Mouse (Mus musculus): ENCODE measurements around the gene Olfr680-ps1.
"Not testable (repeated sequence)": the region's sequence is repeated elsewhere in the genome, so short reads cannot be mapped to it uniquely, and the experiment has no call there.

The Olfr680-ps1 gene

GRCm38 (mm10) chr7:105092717-105093116 lies at the start of gene Olfr680-ps1:
Olfr680-ps1 (minus strand) TSS chr7:105092817.
- not testable (repeated sequence) for DNase-seq

- DNase-seq, result no peak
These were observed 48.7 kb upstream of the Olfr680-ps1 start for GRCm38 (mm10) chr7:105141275-105141674.

GRCm38 (mm10) chr7:105116536-105116935 lies 23.9 kb upstream of the Olfr680-ps1 start, which contains the start of gene Olfr681:
Olfr681 (plus strand) TSS chr7:105116836.
- DNase-seq, result no peak

- DNase-seq, result no peak
These were observed 11.7 kb downstream of the Olfr680-ps1 start, which contains the start of gene Olfr679 for GRCm38 (mm10) chr7:105080905-105081304. Olfr679 (plus strand) TSS chr7:105081205.

GRCm38 (mm10) chr7:105064175-105064574 lies 28.4 kb downstream of the Olfr680-ps1 start, which contains the start of gene Olfr678:
Olfr678 (plus strand) TSS chr7:105064475.
- no peak for DNase-seq

GRCm38 (mm10) chr7:105058951-105059350 lies 33.7 kb downstream of the Olfr680-ps1 start:
- DNase-seq, result no peak

Data from cerebellum, postnatal 25 days (tissue).